Mouse (Mus musculus) E14TG2a.4 (cell line): ENCODE data around the gene Traf6.

Source experiments
- H3K27me3 ChIP-seq: 2 replicates; pipeline ENCODE4 v1.6.1; 2014; ENCODE audit warnings: low read length, control low read depth; ENCODE audit not compliant: insufficient read depth
- H3K36me3 ChIP-seq: 2 replicates; pipeline ENCODE4 v1.6.1; 2014; ENCODE audit warnings: low read length, control low read depth; ENCODE audit not compliant: insufficient read depth
- H3K4me1 ChIP-seq: replicated peaks from 2 replicates; pipeline ENCODE4 v1.6.1; 2014; ENCODE audit warnings: low read depth, low read length, control low read depth
- H3K4me3 ChIP-seq: replicated peaks from 2 replicates; pipeline ENCODE4 v1.5.1; 2014; ENCODE audit warnings: mild to moderate bottlenecking, low read length
- H3K9me3 ChIP-seq: 2 replicates; pipeline ENCODE4 v1.6.1; 2014; ENCODE audit warnings: low read length, control low read depth
- CTCF ChIP-seq: conservative IDR thresholded peaks from 2 replicates; pipeline ENCODE4 v1.5.1; 2014; ENCODE audit warnings: low read length
- NANOG ChIP-seq: IDR thresholded peaks from 2 replicates; pipeline ENCODE4 v1.6.1; 2014; ENCODE audit warnings: borderline replicate concordance, low read length, mixed read lengths
- POU5F1 ChIP-seq: IDR thresholded peaks from 2 replicates; pipeline ENCODE4 v1.6.1; 2014; ENCODE audit warnings: low read length, borderline replicate concordance

Gene Traf6

GRCm38 (mm10) chr2:101678236-101679021, at the start of gene Traf6:
Gene Traf6 (plus strand): TSS chr2:101678429.
- Histone ChIP-seq H3K4me1 (peaks cover 12% of the 10 kb centered on the region; the same call in 1 of the 2 replicates), H3K27me3 (peaks cover 12% of the 10 kb centered on the region), H3K36me3 (peaks cover 7% of the 10 kb centered on the region), H3K9me3 (no peaks in the 10 kb centered on the region), H3K4me3 (peak within 1 kb of the TSS; percentile 96)
- TF ChIP-seq CTCF: peak; percentile 9; the same call in 1 of the 2 replicates
- no peak for TF ChIP-seq POU5F1
- TF ChIP-seq NANOG: no peak

- H3K36me3 ChIP-seq: no peaks in the 10 kb centered on the region
- no peaks in the 10 kb centered on the region; the same call in 1 of the 2 replicates for H3K9me3 ChIP-seq
- peaks cover 10% of the 10 kb centered on the region; the same call in 1 of the 2 replicates for H3K27me3 ChIP-seq
- no peaks in the 10 kb centered on the region for H3K4me1 ChIP-seq
- H3K4me3 ChIP-seq: no peak overlapping the region
- TF ChIP-seq NANOG: no peak
- TF ChIP-seq POU5F1: no peak
- no peak for TF ChIP-seq CTCF
Measured at GRCm38 (mm10) chr2:101638979-101639839, 39.0 kb upstream of the Traf6 start.

GRCm38 (mm10) chr2:101639840-101640350, 38.3 kb upstream of the Traf6 start:
- no peaks in the 10 kb centered on the region; the same call in 1 of the 2 replicates for H3K9me3 ChIP-seq
- TF ChIP-seq NANOG (no peak), CTCF (no peak), POU5F1 (no peak)
- H3K4me1 ChIP-seq: no peaks in the 10 kb centered on the region
- H3K4me3 ChIP-seq: no peak overlapping the region
- peaks cover 10% of the 10 kb centered on the region; the same call in 1 of the 2 replicates for H3K27me3 ChIP-seq
- no peaks in the 10 kb centered on the region for H3K36me3 ChIP-seq

DNA sequence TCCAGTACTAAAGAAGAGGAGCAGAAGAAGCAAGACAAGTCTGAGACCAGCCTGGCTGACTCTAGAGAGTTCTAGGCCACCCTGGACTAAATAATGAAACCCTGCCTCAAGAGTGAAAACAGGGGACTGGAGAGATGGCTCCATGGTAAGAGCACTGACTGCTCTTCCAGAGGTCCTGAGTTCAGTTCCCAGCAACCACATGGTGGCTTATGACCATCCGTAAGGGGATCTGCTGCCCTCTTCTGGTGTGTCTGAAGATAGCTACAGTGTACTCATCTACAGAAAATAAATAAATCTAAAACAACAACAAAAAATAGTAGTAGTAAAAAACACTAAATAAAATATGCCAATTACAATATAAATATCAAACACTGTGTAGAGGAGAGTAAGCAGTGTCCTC, 32.4 kb upstream of the Traf6 start:
- no peak overlapping the region for H3K4me3 ChIP-seq
- no peak for TF ChIP-seq POU5F1
- peak; percentile 12; the same call in 1 of the 2 replicates for TF ChIP-seq CTCF
- H3K27me3 ChIP-seq: peaks cover 8% of the 10 kb centered on the region; the same call in 1 of the 2 replicates
- no peaks in the 10 kb centered on the region; the same call in 1 of the 2 replicates for H3K9me3 ChIP-seq
- no peaks in the 10 kb centered on the region for H3K4me1 ChIP-seq
- no peaks in the 10 kb centered on the region for H3K36me3 ChIP-seq

GRCm38 (mm10) chr2:101648361-101648760, 29.9 kb upstream of the Traf6 start:
- no peak overlapping the region for H3K4me3 ChIP-seq
- H3K9me3 ChIP-seq: no peaks in the 10 kb centered on the region
- H3K27me3 ChIP-seq: peaks cover 7% of the 10 kb centered on the region; the same call in 1 of the 2 replicates
- peaks cover 12% of the 10 kb centered on the region for H3K4me1 ChIP-seq
- H3K36me3 ChIP-seq: no peaks in the 10 kb centered on the region
- TF ChIP-seq CTCF (no peak), NANOG (no peak), POU5F1 (no peak)

DNA sequence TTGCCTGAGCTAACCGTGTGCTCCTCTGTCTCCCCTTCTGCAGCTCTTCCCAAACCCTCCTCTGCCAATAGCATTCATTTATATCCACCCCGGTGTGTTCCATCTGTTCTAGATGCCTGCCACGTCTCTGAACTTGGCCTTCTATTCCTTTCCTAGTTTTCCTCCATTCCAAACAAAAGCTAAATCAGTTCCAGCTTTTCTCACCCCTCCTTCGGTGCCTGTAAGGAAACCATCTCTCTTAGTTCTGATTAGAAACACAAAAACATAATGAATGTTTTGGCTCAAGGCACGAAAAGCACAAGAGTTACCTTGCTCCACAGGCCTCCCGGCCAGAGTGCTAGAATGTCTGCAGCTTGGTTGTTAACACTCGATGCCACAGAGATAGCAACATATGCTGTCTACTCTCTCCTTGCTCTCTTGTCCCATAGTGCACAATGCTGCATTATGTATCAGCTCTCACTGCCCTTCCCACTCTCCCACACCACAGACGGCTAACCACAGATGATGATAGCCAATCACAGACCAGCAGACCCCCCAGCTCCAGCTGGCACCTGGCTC, 29.0 kb upstream of the Traf6 start, which contains the start of the genes Rag1 and B230118H07Rik:
Gene Rag1, minus strand, starts transcription at position 388 of the 558 bp plus-strand sequence.
Gene B230118H07Rik, minus strand, starts transcription at position 419 of the 558 bp plus-strand sequence.
- no peak for TF ChIP-seq POU5F1
- H3K9me3 ChIP-seq: no peaks in the 10 kb centered on the region

GRCm38 (mm10) chr2:101650446-101650845, 27.8 kb upstream of the Traf6 start:
- no peaks in the 10 kb centered on the region for H3K9me3 ChIP-seq
- H3K36me3 ChIP-seq: no peaks in the 10 kb centered on the region
- H3K27me3 ChIP-seq: no peaks in the 10 kb centered on the region
- peaks cover 12% of the 10 kb centered on the region for H3K4me1 ChIP-seq
- H3K4me3 ChIP-seq: no peak overlapping the region
- TF ChIP-seq POU5F1: no peak
- no peak for TF ChIP-seq CTCF
- TF ChIP-seq NANOG: no peak

More for the DNA sequence above, 29.0 kb upstream of the Traf6 start, which contains the start of the genes Rag1 and B230118H07Rik:
- Histone ChIP-seq H3K36me3 (no peaks in the 10 kb centered on the region), H3K27me3 (no peaks in the 10 kb centered on the region), H3K4me1 (peaks cover 12% of the 10 kb centered on the region), H3K4me3 (no peak within 1 kb of the TSS)
